Mouse (Mus musculus) lung, postnatal 0 days (tissue): Measurements from ENCODE around the gene Hoxb2. TPM values are rescaled to one million over a fixed set of nuclear protein-coding genes. Genes with fewer than 3 reads are reported as not detected.
A peak's percentile ranks its signal among the peaks of the same experiment; 100 is the strongest.

Source experiments
- ATAC-seq: fragments of 200-750 bp; cut with Nextera tagmentation; 2 replicates; pipeline ENCODE4 v1.8.0; 2017; ENCODE audit warnings: moderate library complexity
- DNase-seq: peaks from one replicate; pipeline ENCODE4 v3.0.0-alpha.2; 2016; ENCODE audit warnings: low spot score
- H3K27ac ChIP-seq: fragments of 300-500 bp; sonication (generic); 2 replicates; pipeline ENCODE4 v1.5.1; 2014; ENCODE audit warnings: antibody characterized with exemption, mild to moderate bottlenecking, low read length, mixed read lengths
- H3K27me3 ChIP-seq: fragments of 300-500 bp; sonication (generic); replicated peaks from 2 replicates; pipeline ENCODE4 v1.6.1; 2014; ENCODE audit warnings: low read length, mixed read lengths; ENCODE audit not compliant: insufficient read depth
- H3K36me3 ChIP-seq: fragments of 300-500 bp; sonication (generic); 2 replicates; pipeline ENCODE4 v1.6.1; 2014; ENCODE audit warnings: low read length, mixed read lengths; ENCODE audit not compliant: insufficient read depth
- H3K4me1 ChIP-seq: fragments of 300-500 bp; sonication (generic); 2 replicates; pipeline ENCODE4 v1.6.1; 2014; ENCODE audit warnings: antibody characterized with exemption, low read depth, low read length, mixed read lengths; ENCODE audit not compliant: insufficient read depth
- H3K4me2 ChIP-seq: fragments of 300-500 bp; sonication (generic); replicated peaks from 2 replicates; pipeline ENCODE4 v1.6.1; 2014; ENCODE audit warnings: low read depth, mild to moderate bottlenecking, low read length, moderate library complexity, mixed read lengths
- H3K4me3 ChIP-seq: fragments of 300-500 bp; sonication (generic); 2 replicates; pipeline ENCODE4 v1.5.1; 2014; ENCODE audit warnings: low read depth, low read length
- H3K9ac ChIP-seq: fragments of 300-500 bp; sonication (generic); replicated peaks from 2 replicates; pipeline ENCODE4 v1.6.1; 2014; ENCODE audit warnings: low read depth, mild to moderate bottlenecking
- H3K9me3 ChIP-seq: fragments of 300-500 bp; sonication (generic); 2 replicates; pipeline ENCODE4 v1.6.1; 2016; ENCODE audit warnings: low read length, mixed read lengths
- CTCF ChIP-seq: IDR thresholded peaks from 2 replicates; pipeline ENCODE4 v1.5.1; 2016; ENCODE audit warnings: antibody characterized with exemption, mild to moderate bottlenecking
- EP300 ChIP-seq: IDR thresholded peaks from 2 replicates; pipeline ENCODE4 v1.6.1; 2016; ENCODE audit warnings: antibody characterized with exemption, mild to moderate bottlenecking, control low read depth
- WGBS: fragments of 180-500 bp; shearing (Covaris S2); extraction: QIAGEN DNeasy Blood & Tissue Kit; methylation state at CpG from one replicate; pipeline ENCODE4 v1.1.7; 2014; 5-methylcytosine and 5-hydroxymethylcytosine counted together
- polyA plus RNA-seq: library from polyadenylated mRNA; unstranded; fragments of >200 nt; fragmentation: Nextera tagmentation; extraction: Ambion mirVana; gene quantifications from 2 replicates; pipeline ENCODE4 v1.2.1, GENCODE M21; 2015

Gene Hoxb2
- polyA plus RNA-seq, 1 experiment from 2014 or later = 16.5 TPM

DNA sequence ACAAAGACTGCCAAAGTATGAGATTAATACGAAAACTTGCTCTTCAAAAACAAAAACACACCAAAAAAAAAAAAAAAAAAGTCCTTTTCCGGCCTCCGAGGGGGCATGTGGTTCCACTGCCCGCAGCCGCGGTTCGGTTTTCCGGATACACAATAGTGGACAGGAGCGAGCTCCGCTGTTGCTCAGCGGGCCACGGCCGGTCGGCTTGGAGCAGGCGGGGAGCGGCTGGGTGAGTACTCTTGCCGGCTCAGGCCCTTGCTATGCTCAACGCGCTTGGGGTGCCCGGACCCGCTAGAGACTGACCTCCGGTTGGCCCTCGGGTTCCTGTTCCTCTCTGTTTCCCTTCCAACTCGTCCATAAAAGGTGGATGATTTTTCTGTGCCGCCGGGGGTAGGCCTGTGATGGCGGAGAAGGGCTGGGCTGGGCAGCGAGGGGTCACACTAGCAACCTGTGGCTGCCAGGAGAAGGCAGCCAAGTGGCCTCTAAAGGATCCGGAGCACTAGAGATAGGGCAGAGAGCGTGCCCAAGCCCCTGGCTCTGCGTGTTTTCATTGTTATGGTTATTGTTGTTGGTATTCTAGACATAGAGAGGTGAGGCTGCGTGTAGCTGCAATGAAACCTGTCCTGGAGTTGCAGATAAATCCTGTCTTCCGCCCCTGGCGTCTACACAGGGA is 35.5 kb upstream of the Hoxb2 start:
- WGBS = 2% methylated on average over 33 of the region's 34 CpGs
- Histone ChIP-seq H3K27ac (peak overlapping the region; percentile 91), H3K9me3 (no peaks in the 10 kb centered on the region), H3K4me3 (peak overlapping the region; percentile 43), H3K4me2 (peak overlapping the region; percentile 66), H3K4me1 (peaks cover 3% of the 10 kb centered on the region; the same call in 1 of the 2 replicates), H3K9ac (peak overlapping the region; percentile 59), H3K36me3 (no peaks in the 10 kb centered on the region), H3K27me3 (peaks cover 13% of the 10 kb centered on the region; the same call in 1 of the 2 replicates)
- no peak for DNase-seq
- ATAC-seq = no peak
- TF ChIP-seq CTCF (no peak), EP300 (no peak)

DNA sequence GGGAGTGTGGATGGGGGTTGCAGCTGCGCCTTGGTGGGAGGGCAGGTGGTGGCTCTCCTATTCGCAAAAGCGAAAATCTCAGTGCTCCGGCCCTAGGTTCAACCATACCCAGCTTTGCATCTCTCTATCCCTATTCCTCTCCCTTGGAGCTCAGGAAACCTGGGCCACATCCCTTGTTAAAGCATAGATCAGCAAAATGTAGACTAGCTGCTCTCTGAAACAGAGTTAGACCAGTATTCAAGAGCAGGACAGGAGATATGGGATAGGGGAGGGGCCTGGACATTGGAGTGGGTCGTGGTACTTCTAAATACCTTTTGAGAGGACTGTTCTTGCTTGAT is 35.0 kb upstream of the Hoxb2 start:
- no peak for TF ChIP-seq CTCF
- Histone ChIP-seq H3K4me3 (peak overlapping the region; percentile 43), H3K27ac (peak overlapping the region; percentile 91), H3K9me3 (no peaks in the 10 kb centered on the region), H3K36me3 (no peaks in the 10 kb centered on the region), H3K27me3 (peaks cover 13% of the 10 kb centered on the region; the same call in 1 of the 2 replicates), H3K9ac (peak overlapping the region; percentile 59), H3K4me1 (no peaks in the 10 kb centered on the region; the same call in 1 of the 2 replicates), H3K4me2 (peak overlapping the region; percentile 66)
- 7% methylated on average over 5 of the region's 5 CpGs for WGBS
- DNase-seq (no peak), ATAC-seq (no peak)

DNA sequence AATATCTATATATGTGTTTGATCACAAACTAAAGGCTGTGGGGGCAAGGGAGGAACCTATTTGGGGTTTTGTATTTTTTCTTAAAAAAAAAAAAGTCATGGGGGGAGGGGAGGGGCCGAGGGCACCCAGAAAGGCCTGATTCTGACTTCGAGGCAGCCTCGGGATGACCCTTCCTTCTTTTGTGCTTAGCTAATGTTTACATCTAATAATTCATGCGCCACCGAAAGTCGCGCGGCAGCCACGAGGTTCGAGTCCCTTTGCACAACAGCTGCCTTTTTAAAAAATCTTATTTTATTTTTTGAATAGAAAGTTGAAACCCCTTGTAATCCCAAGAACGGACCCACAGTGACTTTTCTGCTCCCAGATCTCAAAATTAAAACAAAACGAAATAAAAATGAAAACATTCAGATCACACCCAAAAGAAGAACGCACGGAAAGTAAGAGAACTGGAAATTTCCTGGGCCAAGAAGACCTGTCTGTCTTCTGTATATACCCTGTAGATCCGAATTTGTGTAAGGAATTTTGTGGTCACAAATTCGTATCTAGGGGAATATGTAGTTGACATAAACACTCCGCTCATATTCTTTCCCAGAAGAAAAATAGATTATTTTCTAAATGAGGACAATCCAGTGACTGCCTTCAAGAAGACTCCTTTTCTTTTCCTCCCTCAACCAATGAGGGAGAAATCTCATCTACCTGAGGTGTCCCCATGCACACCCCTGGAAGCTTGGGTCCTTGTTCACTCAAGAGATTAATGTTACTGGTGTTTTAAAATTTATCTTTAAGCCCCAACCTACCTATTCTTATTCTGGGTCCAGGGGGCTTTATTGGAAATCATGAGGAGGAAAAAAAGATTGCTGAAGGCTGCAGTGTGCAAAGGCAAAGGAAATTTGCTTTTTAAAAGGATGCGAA is 33.4 kb upstream of the Hoxb2 start:
- Histone ChIP-seq H3K27ac (peak overlapping the region; percentile 95), H3K4me3 (no peak overlapping the region), H3K4me1 (no peaks in the 10 kb centered on the region; the same call in 1 of the 2 replicates), H3K9ac (no peak overlapping the region), H3K4me2 (peak overlapping the region; percentile 79; the same call in 1 of the 2 replicates), H3K27me3 (peaks cover 12% of the 10 kb centered on the region; the same call in 1 of the 2 replicates), H3K9me3 (no peaks in the 10 kb centered on the region), H3K36me3 (no peaks in the 10 kb centered on the region)
- DNase-seq = no peak
- TF ChIP-seq EP300 (no peak), CTCF (no peak)
- WGBS = 13% methylated on average over 18 of the region's 18 CpGs
- no peak for ATAC-seq

DNA sequence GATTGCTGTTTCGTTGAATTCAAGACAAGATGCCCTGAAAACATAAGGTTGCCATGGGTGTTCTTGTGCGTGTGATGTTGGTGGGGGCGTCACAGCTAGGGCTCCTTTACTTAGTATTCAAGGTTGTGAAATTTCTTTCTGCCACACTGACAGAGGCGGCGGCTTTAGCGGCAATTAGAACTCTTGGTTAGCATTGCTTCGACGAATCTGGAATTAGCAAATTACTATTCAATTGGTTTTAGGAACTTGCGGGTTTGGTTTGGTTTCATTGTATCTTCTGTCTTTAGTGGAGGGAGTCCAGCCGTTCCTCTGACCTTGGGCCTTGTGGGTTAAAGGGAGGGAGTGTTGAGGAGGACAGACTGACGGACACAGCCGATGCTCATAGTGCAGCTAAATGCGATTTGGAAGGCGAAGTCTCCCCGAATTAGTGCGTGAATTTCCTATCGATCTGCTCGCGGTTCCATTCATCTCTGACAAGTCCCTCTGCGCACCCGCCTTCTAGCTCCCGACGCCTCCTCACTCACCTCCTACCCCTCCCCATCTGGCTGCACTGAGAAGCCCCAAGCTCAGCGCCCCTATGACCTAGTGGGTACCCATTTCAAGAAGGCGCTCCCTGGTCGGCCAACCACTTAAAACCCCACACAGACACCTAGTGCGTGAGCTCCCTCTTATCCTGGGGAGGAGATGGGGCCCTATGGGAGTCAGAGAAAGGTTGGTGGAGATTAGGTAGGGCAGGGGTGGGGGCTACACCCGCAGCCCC is 32.5 kb upstream of the Hoxb2 start, which contains the start of gene Hoxb4:
Hoxb4 (plus strand) TSS at position 660 of the 760 bp plus-strand sequence.
- Histone ChIP-seq H3K9me3 (no peaks in the 10 kb centered on the region), H3K4me2 (peak within 1 kb of the TSS; percentile 79), H3K9ac (peak within 1 kb of the TSS; percentile 60), H3K27ac (peak within 1 kb of the TSS; percentile 95), H3K27me3 (0 out of 2 replicates have a peak, but pooled peaks cover 6% of the 10 kb centered on the region), H3K4me1 (no peaks in the 10 kb centered on the region; the same call in 1 of the 2 replicates), H3K4me3 (peak within 1 kb of the TSS; percentile 60), H3K36me3 (no peaks in the 10 kb centered on the region)
- TF ChIP-seq EP300 (no peak), CTCF (no peak)
- no peak for ATAC-seq
- 6% methylated on average over 28 of the region's 28 CpGs for WGBS
- DNase-seq = no peak

DNA sequence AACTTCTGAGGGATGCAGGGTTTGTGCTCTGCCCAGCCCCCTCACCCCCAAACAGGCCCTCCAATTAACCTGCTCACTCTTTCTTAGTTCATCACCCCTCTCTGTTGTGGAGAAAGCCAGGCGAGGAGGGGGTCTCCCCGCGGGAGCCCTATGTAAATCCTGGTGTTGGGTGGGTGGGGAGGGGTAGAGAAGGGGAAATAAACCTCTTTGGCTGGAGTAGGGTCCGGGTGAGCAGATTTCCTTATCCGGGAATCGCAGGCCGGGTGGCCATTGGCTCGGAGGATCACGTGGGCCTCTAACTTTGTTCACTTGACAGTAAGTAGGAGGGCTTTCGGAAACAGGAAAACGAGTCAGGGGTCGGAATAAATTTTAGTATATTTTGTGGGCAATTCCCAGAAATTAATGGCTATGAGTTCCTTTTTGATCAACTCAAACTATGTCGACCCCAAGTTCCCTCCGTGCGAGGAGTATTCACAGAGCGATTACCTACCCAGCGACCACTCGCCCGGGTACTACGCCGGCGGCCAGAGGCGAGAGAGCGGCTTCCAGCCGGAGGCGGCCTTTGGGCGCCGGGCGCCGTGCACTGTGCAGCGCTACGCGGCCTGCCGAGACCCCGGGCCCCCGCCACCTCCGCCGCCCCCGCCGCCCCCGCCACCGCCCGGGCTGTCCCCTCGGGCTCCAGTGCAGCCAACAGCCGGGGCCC is 31.8 kb upstream of the Hoxb2 start:
- Histone ChIP-seq H3K4me1 (no peaks in the 10 kb centered on the region; the same call in 1 of the 2 replicates), H3K4me3 (peak overlapping the region; percentile 60), H3K9me3 (no peaks in the 10 kb centered on the region), H3K4me2 (peak overlapping the region; percentile 79), H3K9ac (peak overlapping the region; percentile 60), H3K27me3 (0 out of 2 replicates have a peak, but pooled peaks cover 6% of the 10 kb centered on the region), H3K27ac (peak overlapping the region; percentile 95), H3K36me3 (no peaks in the 10 kb centered on the region)
- under 1% methylated on average over 37 of the region's 45 CpGs for WGBS
- DNase-seq (peak; percentile 91), ATAC-seq (peak; percentile 79)
- TF ChIP-seq CTCF = no peak
- TF ChIP-seq EP300 = no peak
